Mouse (Mus musculus): Measurements from ENCODE around the gene Nos1ap. TPM values are rescaled to one million over a fixed set of nuclear protein-coding genes. Genes with fewer than 3 reads are reported as not detected.

The Nos1ap gene
- polyA plus RNA-seq, 1 experiment from 2014 or later = 6.2 TPM

DNA sequence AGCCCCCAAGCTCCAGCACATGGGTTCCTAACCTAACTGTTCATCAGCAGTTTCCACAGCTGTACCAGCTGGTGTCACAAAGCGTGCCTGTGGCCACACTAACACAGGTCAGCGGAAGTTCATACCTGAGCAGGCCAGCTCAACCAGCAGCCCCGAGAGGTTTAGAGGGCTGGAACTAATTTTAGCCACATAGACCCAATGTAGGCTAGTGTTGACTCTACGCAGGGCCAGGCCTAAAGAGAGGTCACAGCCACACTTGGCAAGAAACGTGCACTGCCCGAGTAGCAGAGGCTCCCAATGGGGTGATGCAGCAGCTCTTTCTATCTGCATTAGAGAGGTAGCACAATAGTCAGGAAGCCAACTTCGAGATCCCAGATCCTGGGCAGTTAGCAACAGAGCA, 88.1 kb downstream of the Nos1ap start:
- no peak overlapping the region for H3K27ac ChIP-seq (ENCODE audit: low read length)
- peaks cover 19% of the 10 kb centered on the region for H3K4me1 ChIP-seq (ENCODE audit: control insufficient read depth, insufficient read depth, low read length)
- H3K4me3 ChIP-seq (ENCODE audit: low read length) = no peak overlapping the region
- ATAC-seq = no peak
- H3K4me2 ChIP-seq (ENCODE audit: low read depth, low read length) = no peak overlapping the region
- WGBS = 89% methylated on average over 7 of the region's 7 CpGs
- H3K9me3 ChIP-seq (ENCODE audit: control insufficient read depth, low read length) = no peaks in the 10 kb centered on the region
- H3K27me3 ChIP-seq (replicated peaks; ENCODE audit: control insufficient read depth, insufficient read depth, low read length) = no peaks in the 10 kb centered on the region
- H3K9ac ChIP-seq (ENCODE audit: low read depth, low read length) = no peak overlapping the region
- H3K36me3 ChIP-seq (ENCODE audit: control insufficient read depth, insufficient read depth, low read length) = no peaks in the 10 kb centered on the region

DNA sequence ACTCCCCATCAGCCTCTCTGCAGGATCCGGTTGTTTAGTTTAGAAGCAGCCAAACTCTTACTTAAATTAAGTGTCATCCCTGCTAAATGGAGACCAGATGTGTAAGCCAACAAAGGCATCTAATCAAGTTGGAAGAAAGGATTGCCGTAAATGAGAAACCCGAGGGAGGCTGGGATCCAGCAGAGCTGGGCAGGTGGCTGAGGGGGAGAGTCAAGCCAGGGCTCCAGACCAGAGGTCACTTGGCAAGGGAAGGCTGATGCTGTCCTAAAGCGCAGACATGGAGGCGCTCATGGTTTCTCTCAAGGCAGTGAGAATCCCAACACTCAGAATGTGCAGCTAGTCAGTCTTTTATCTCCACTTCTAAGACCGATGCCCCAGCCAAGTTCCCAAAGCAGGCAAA, 89.8 kb downstream of the Nos1ap start:
- no peaks in the 10 kb centered on the region for H3K36me3 ChIP-seq (ENCODE audit: control insufficient read depth, insufficient read depth, low read length)
- 49% methylated on average over 6 of the region's 6 CpGs for WGBS
- no peaks in the 10 kb centered on the region for H3K27me3 ChIP-seq (replicated peaks; ENCODE audit: control insufficient read depth, insufficient read depth, low read length)
- H3K4me1 ChIP-seq (ENCODE audit: control insufficient read depth, insufficient read depth, low read length) = peaks cover 26% of the 10 kb centered on the region
- no peaks in the 10 kb centered on the region for H3K9me3 ChIP-seq (ENCODE audit: control insufficient read depth, low read length)
- no peak overlapping the region for H3K4me3 ChIP-seq (ENCODE audit: low read length)
- H3K4me2 ChIP-seq (ENCODE audit: low read depth, low read length) = no peak overlapping the region
- H3K27ac ChIP-seq (ENCODE audit: low read length) = no peak overlapping the region
- 0 out of 2 replicates have a peak, but pooled peaks have one; percentile 11 for ATAC-seq
- no peak overlapping the region for H3K9ac ChIP-seq (ENCODE audit: low read depth, low read length)

DNA sequence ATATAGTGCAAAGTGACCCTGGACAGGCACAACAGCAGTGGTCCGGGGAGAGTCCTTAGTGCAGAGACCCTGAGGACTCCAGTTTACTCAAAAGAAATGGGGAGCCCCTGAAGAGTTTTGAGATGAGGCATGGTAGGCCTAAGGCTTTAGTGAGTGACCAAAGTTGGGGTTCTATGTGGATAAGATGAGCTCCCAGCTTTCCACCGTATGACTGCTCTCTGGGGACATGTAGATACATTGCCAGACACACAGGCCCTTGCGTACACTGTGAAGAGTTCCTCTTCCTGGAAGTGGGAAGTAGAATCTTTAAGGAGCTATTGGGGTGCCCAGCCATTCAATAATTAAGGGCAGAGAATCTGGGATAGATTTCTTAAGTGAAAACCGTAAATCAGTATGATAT, 90.2 kb downstream of the Nos1ap start:
- Histone ChIP-seq H3K27ac (ENCODE audit: low read length) (no peak overlapping the region), H3K36me3 (ENCODE audit: control insufficient read depth, insufficient read depth, low read length) (no peaks in the 10 kb centered on the region), H3K9me3 (ENCODE audit: control insufficient read depth, low read length) (no peaks in the 10 kb centered on the region), H3K4me3 (ENCODE audit: low read length) (no peak overlapping the region), H3K27me3 (replicated peaks; ENCODE audit: control insufficient read depth, insufficient read depth, low read length) (no peaks in the 10 kb centered on the region), H3K4me2 (ENCODE audit: low read depth, low read length) (no peak overlapping the region), H3K4me1 (ENCODE audit: control insufficient read depth, insufficient read depth, low read length) (peaks cover 24% of the 10 kb centered on the region), H3K9ac (ENCODE audit: low read depth, low read length) (no peak overlapping the region)
- WGBS = 57% methylated on average over 4 of the region's 4 CpGs
- no peak for ATAC-seq

DNA sequence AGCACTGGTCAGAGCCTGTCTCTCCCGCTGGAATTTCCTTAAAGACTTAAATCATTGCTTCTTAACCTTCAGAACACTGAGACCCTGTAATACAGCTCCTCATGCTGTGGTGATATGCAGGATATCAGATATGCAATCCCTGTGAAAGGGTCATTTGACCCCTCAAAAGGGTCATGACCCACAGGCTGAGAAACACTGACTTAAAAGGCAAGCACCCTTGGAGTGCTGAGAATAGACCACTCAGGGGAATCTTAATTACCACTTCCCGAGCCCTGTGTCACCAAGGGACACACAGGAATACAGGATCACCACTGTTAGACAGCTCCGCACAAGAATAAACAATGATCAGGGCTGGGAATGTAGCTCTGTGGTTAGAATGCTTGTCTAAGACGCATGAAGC, 91.0 kb downstream of the Nos1ap start:
- no peaks in the 10 kb centered on the region for H3K36me3 ChIP-seq (ENCODE audit: control insufficient read depth, insufficient read depth, low read length)
- H3K4me3 ChIP-seq (ENCODE audit: low read length) = no peak overlapping the region
- H3K9me3 ChIP-seq (ENCODE audit: control insufficient read depth, low read length) = no peaks in the 10 kb centered on the region
- H3K27ac ChIP-seq (ENCODE audit: low read length) = no peak overlapping the region
- no peak for ATAC-seq
- WGBS = 55% methylated on average over 4 of the region's 4 CpGs
- no peak overlapping the region for H3K4me2 ChIP-seq (ENCODE audit: low read depth, low read length)
- H3K9ac ChIP-seq (ENCODE audit: low read depth, low read length) = no peak overlapping the region
- no peaks in the 10 kb centered on the region for H3K27me3 ChIP-seq (replicated peaks; ENCODE audit: control insufficient read depth, insufficient read depth, low read length)
- H3K4me1 ChIP-seq (ENCODE audit: control insufficient read depth, insufficient read depth, low read length) = peaks cover 23% of the 10 kb centered on the region

DNA sequence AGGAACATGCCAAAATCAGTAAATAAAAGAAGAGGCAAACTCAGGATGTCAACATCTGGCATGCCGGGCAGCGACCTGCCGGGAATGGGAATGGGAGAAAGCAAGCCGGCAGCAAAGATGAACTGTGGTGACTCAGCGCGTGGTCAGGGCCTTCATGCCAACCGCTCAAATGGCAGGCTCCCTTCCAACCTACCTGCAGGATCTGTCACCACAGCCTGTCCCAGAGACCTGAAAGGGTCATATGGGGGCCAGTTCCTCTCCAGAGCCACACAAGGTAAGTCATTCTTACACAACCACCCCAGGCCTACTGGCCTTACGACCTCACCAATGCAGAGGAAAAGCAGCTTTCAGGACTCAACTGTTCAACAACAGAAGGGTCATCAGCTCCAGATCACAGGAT, 93.4 kb downstream of the Nos1ap start:
- no peaks in the 10 kb centered on the region for H3K36me3 ChIP-seq (ENCODE audit: control insufficient read depth, insufficient read depth, low read length)
- no peak overlapping the region for H3K4me3 ChIP-seq (ENCODE audit: low read length)
- no peak overlapping the region for H3K4me2 ChIP-seq (ENCODE audit: low read depth, low read length)
- no peak overlapping the region for H3K27ac ChIP-seq (ENCODE audit: low read length)
- H3K9me3 ChIP-seq (ENCODE audit: control insufficient read depth, low read length) = no peaks in the 10 kb centered on the region
- ATAC-seq = no peak
- H3K27me3 ChIP-seq (replicated peaks; ENCODE audit: control insufficient read depth, insufficient read depth, low read length) = no peaks in the 10 kb centered on the region
- H3K9ac ChIP-seq (ENCODE audit: low read depth, low read length) = no peak overlapping the region
- peaks cover 19% of the 10 kb centered on the region for H3K4me1 ChIP-seq (ENCODE audit: control insufficient read depth, insufficient read depth, low read length)
- 73% methylated on average over 8 of the region's 8 CpGs for WGBS

DNA sequence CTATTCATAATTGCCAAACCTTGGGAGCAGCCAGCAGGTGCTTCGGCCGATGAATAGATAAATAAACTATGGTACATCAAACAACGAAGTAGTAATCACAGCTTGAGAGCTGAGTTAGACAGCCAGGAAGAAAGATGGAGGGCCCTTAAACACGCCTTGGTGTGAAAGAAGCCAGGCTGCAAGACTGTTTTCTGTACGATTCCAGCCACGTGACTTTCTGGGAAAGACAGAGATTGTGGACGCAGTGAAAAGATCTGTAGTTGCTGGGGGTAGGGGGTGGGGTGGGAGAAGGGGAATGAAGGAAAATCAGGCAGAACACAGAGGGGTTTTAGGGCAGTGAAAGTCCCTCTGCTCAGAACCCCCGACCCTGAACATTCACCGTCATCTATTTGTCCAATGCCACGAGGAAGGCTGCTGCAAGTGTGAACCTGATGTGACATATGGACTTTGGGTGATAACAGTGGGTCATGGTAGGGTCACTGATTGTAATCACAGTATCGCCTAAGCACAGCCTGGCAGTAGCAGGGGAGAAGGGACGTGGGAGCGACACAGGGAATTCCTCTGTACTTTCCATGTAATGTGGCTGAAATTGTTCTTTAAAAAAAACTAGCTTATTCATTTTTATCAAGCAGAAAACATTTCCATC, 94.0 kb downstream of the Nos1ap start:
- WGBS = 24% methylated on average over 13 of the region's 13 CpGs
- Histone ChIP-seq H3K4me3 (ENCODE audit: low read length) (no peak overlapping the region), H3K4me2 (ENCODE audit: low read depth, low read length) (peak overlapping the region; percentile 20; the same call in 1 of the 2 replicates), H3K36me3 (ENCODE audit: control insufficient read depth, insufficient read depth, low read length) (no peaks in the 10 kb centered on the region), H3K4me1 (ENCODE audit: control insufficient read depth, insufficient read depth, low read length) (peaks cover 19% of the 10 kb centered on the region), H3K9ac (ENCODE audit: low read depth, low read length) (no peak overlapping the region), H3K27ac (ENCODE audit: low read length) (no peak overlapping the region), H3K9me3 (ENCODE audit: control insufficient read depth, low read length) (no peaks in the 10 kb centered on the region), H3K27me3 (replicated peaks; ENCODE audit: control insufficient read depth, insufficient read depth, low read length) (no peaks in the 10 kb centered on the region)
- peak; percentile 79 for ATAC-seq

DNA sequence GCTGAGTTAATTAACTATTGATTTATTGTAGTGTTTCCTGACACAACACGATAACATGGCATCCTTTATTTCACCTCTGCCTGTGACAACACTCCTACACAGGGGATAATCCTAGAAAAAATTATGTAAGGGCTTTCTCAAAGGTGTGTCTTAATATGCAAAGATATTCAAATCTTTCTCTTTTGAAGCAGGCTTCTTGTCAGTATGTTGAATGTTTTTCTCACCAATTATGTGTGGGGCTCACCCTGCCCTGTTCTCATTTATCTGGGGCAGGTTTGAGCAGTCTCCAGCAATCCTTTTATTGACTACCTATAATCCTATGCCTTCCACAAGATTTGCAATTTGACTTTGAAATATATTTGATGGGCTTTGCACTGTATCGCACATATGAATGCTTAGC, 97.1 kb downstream of the Nos1ap start:
- Histone ChIP-seq H3K4me3 (ENCODE audit: low read length) (no peak overlapping the region), H3K36me3 (ENCODE audit: control insufficient read depth, insufficient read depth, low read length) (no peaks in the 10 kb centered on the region), H3K27me3 (replicated peaks; ENCODE audit: control insufficient read depth, insufficient read depth, low read length) (no peaks in the 10 kb centered on the region), H3K9ac (ENCODE audit: low read depth, low read length) (no peak overlapping the region), H3K4me2 (ENCODE audit: low read depth, low read length) (no peak overlapping the region), H3K4me1 (ENCODE audit: control insufficient read depth, insufficient read depth, low read length) (peaks cover 13% of the 10 kb centered on the region), H3K27ac (ENCODE audit: low read length) (no peak overlapping the region), H3K9me3 (ENCODE audit: control insufficient read depth, low read length) (no peaks in the 10 kb centered on the region)
- no peak for ATAC-seq
- 81% methylated on average over 2 of the region's 2 CpGs for WGBS

DNA sequence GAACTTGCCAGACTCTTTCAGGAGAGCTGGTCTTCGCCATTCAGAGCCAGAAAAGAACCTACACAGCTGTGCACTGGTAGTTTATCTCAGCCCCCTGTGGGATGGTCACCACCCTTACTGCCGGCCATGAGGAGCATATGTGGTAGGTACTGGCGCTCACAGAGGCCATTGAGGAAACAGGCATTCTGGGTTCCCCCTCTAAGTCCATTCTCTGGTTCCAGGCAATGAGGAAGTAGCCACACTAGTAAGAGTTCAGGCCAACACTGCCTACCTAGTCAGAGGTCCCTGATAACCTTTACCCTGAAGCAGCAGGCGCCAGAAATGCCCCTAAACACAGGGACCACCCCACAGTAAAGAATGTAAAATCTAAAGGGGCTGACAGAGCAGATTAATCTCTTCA, 97.6 kb downstream of the Nos1ap start:
- no peaks in the 10 kb centered on the region for H3K36me3 ChIP-seq (ENCODE audit: control insufficient read depth, insufficient read depth, low read length)
- WGBS = 70% methylated on average over 4 of the region's 4 CpGs

DNA sequence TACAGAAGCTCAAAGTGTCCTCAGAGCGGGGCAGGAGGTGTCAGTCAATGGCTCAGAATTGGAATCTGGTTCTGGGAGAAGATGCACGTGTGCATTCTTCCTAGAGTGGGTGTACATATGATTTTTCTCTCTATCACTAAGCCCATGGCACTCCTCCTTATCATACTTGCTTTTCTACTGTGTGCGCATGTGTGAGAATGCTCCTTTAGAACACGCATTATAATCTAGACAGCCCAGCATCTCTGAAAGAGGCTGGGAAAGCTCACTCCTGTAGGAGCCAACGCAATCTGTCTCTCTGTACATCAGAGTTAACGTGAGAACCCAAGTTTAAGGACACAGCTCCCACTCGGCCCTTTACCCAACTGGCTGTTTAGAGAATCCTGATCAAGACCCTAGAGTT, 99.7 kb downstream of the Nos1ap start:
- no peak overlapping the region for H3K9ac ChIP-seq (ENCODE audit: low read depth, low read length)
- H3K4me1 ChIP-seq (ENCODE audit: control insufficient read depth, insufficient read depth, low read length) = peaks cover 7% of the 10 kb centered on the region
- no peaks in the 10 kb centered on the region for H3K36me3 ChIP-seq (ENCODE audit: control insufficient read depth, insufficient read depth, low read length)
- H3K27me3 ChIP-seq (replicated peaks; ENCODE audit: control insufficient read depth, insufficient read depth, low read length) = no peaks in the 10 kb centered on the region
- H3K27ac ChIP-seq (ENCODE audit: low read length) = no peak overlapping the region
- no peak overlapping the region for H3K4me2 ChIP-seq (ENCODE audit: low read depth, low read length)
- ATAC-seq = no peak
- H3K4me3 ChIP-seq (ENCODE audit: low read length) = no peak overlapping the region
- no peaks in the 10 kb centered on the region for H3K9me3 ChIP-seq (ENCODE audit: control insufficient read depth, low read length)
- WGBS = 90% methylated on average over 7 of the region's 7 CpGs

More for the DNA sequence above, 97.6 kb downstream of the Nos1ap start:
- H3K4me3 ChIP-seq (ENCODE audit: low read length) = no peak overlapping the region
- no peaks in the 10 kb centered on the region for H3K9me3 ChIP-seq (ENCODE audit: control insufficient read depth, low read length)
- H3K4me1 ChIP-seq (ENCODE audit: control insufficient read depth, insufficient read depth, low read length) = peaks cover 13% of the 10 kb centered on the region
- H3K27ac ChIP-seq (ENCODE audit: low read length) = no peak overlapping the region
- no peak overlapping the region for H3K9ac ChIP-seq (ENCODE audit: low read depth, low read length)
- no peaks in the 10 kb centered on the region for H3K27me3 ChIP-seq (replicated peaks; ENCODE audit: control insufficient read depth, insufficient read depth, low read length)
- H3K4me2 ChIP-seq (ENCODE audit: low read depth, low read length) = no peak overlapping the region
- no peak for ATAC-seq

DNA sequence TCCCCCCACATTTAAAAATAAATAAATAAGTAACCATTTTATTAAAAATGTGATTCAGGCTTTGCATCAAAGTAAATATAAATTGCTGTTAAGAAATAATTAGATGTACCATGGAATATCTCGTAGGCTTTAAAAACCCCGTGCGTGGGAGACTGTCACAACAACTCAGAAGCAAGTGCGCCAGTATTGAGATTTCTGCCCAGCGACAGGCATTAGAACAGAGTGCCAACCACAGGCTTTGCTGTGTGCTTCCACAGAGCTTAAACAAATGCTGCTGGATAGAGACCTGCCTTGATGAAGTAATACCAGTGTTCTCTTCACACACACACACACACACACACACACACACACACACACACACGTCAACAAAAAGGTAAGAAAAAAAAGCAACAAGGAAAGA, 100.2 kb downstream of the Nos1ap start:
- Histone ChIP-seq H3K4me2 (ENCODE audit: low read depth, low read length) (no peak overlapping the region), H3K27me3 (replicated peaks; ENCODE audit: control insufficient read depth, insufficient read depth, low read length) (no peaks in the 10 kb centered on the region), H3K4me3 (ENCODE audit: low read length) (no peak overlapping the region), H3K4me1 (ENCODE audit: control insufficient read depth, insufficient read depth, low read length) (peaks cover 7% of the 10 kb centered on the region), H3K36me3 (ENCODE audit: control insufficient read depth, insufficient read depth, low read length) (no peaks in the 10 kb centered on the region), H3K27ac (ENCODE audit: low read length) (no peak overlapping the region), H3K9ac (ENCODE audit: low read depth, low read length) (no peak overlapping the region), H3K9me3 (ENCODE audit: control insufficient read depth, low read length) (no peaks in the 10 kb centered on the region)
- ATAC-seq = no peak
- 81% methylated on average over 6 of the region's 6 CpGs for WGBS

Measured in intestine, embryonic 16.5 days (tissue).